Mouse (Mus musculus) embryonic facial prominence, embryonic 14.5 days (tissue): ENCODE measurements around the gene Slc16a9. TPM values are rescaled to one million over a fixed set of nuclear protein-coding genes. Genes with fewer than 3 reads are reported as not detected.

Experiments used
- ATAC-seq: fragments of 200-750 bp; cut with Nextera tagmentation; 2 replicates; pipeline ENCODE4 v1.8.0; 2017; ENCODE audit warnings: low read depth, moderate number of reproducible peaks, moderate TSS enrichment
- DNase-seq: peaks from one replicate; pipeline ENCODE4 v3.0.0-alpha.2; 2015; ENCODE audit warnings: low spot score
- H3K27ac ChIP-seq: fragments of 300-500 bp; sonication (generic); replicated peaks from 2 replicates; pipeline ENCODE4 v1.5.1; 2014; ENCODE audit warnings: low read depth, mild to moderate bottlenecking, low read length, moderate library complexity
- H3K27me3 ChIP-seq: fragments of 300-500 bp; sonication (generic); replicated peaks from 2 replicates; pipeline ENCODE4 v1.6.1; 2014; ENCODE audit warnings: low read length; ENCODE audit not compliant: control insufficient read depth, insufficient read depth
- H3K36me3 ChIP-seq: fragments of 300-500 bp; sonication (generic); 2 replicates; pipeline ENCODE4 v1.6.1; 2014; ENCODE audit warnings: low read length, mixed read lengths; ENCODE audit not compliant: control insufficient read depth, insufficient read depth
- H3K4me1 ChIP-seq: fragments of 300-500 bp; sonication (generic); 2 replicates; pipeline ENCODE4 v1.6.1; 2014; ENCODE audit warnings: antibody characterized with exemption, low read length; ENCODE audit not compliant: control insufficient read depth, insufficient read depth
- H3K4me2 ChIP-seq: fragments of 300-500 bp; sonication (generic); 2 replicates; pipeline ENCODE4 v1.6.1; 2014; ENCODE audit warnings: low read depth, mild to moderate bottlenecking, low read length, moderate library complexity, mixed read lengths
- H3K4me3 ChIP-seq: fragments of 300-500 bp; sonication (generic); 2 replicates; pipeline ENCODE4 v1.5.1; 2014; ENCODE audit warnings: low read depth, mild to moderate bottlenecking, low read length
- H3K9ac ChIP-seq: fragments of 300-500 bp; sonication (generic); 2 replicates; pipeline ENCODE4 v1.6.1; 2014; ENCODE audit warnings: low read depth, mild to moderate bottlenecking, low read length, moderate library complexity, mixed read lengths
- H3K9me3 ChIP-seq: fragments of 300-500 bp; sonication (generic); 2 replicates; pipeline ENCODE4 v1.6.1; 2016; ENCODE audit warnings: low read length; ENCODE audit not compliant: control insufficient read depth
- WGBS: fragments of 180-500 bp; shearing (Covaris S2); extraction: QIAGEN DNeasy Blood & Tissue Kit; methylation state at CpG from one replicate; pipeline ENCODE4 v1.1.7; 2014; 5-methylcytosine and 5-hydroxymethylcytosine counted together
- polyA plus RNA-seq: library from polyadenylated mRNA; unstranded; fragments of >200 nt; fragmentation: Nextera tagmentation; extraction: Ambion mirVana; gene quantifications from 2 replicates; pipeline ENCODE4 v1.2.1, GENCODE M21; 2014

The Slc16a9 gene
- polyA plus RNA-seq, 1 experiment from 2014 or later = 6.2 TPM

GRCm38 (mm10) chr10:70299118-70299517, 54.2 kb downstream of the Slc16a9 start:
- Histone ChIP-seq H3K4me2 (no peak overlapping the region), H3K27me3 (no peaks in the 10 kb centered on the region), H3K9ac (no peak overlapping the region), H3K36me3 (no peaks in the 10 kb centered on the region), H3K9me3 (no peaks in the 10 kb centered on the region), H3K4me1 (no peaks in the 10 kb centered on the region), H3K27ac (no peak overlapping the region), H3K4me3 (no peak overlapping the region)
- no peak for DNase-seq
- no peak for ATAC-seq
- WGBS = 45% methylated on average over 2 of the region's 2 CpGs

GRCm38 (mm10) chr10:70299653-70300052, 54.8 kb downstream of the Slc16a9 start:
- H3K36me3 ChIP-seq = no peaks in the 10 kb centered on the region
- no peak overlapping the region for H3K4me3 ChIP-seq
- DNase-seq (no peak), ATAC-seq (no peak)
- H3K9me3 ChIP-seq = no peaks in the 10 kb centered on the region
- no peaks in the 10 kb centered on the region for H3K27me3 ChIP-seq
- H3K4me1 ChIP-seq = no peaks in the 10 kb centered on the region
- H3K9ac ChIP-seq = no peak overlapping the region
- H3K27ac ChIP-seq = no peak overlapping the region
- 22% methylated on average over 5 of the region's 5 CpGs for WGBS
- no peak overlapping the region for H3K4me2 ChIP-seq

GRCm38 (mm10) chr10:70301190-70301589, 56.3 kb downstream of the Slc16a9 start:
- Histone ChIP-seq H3K9me3 (no peaks in the 10 kb centered on the region), H3K4me1 (no peaks in the 10 kb centered on the region), H3K36me3 (no peaks in the 10 kb centered on the region), H3K4me3 (no peak overlapping the region), H3K9ac (no peak overlapping the region), H3K4me2 (no peak overlapping the region), H3K27me3 (no peaks in the 10 kb centered on the region), H3K27ac (no peak overlapping the region)
- DNase-seq (no peak), ATAC-seq (no peak)
- 41% methylated on average over 2 of the region's 2 CpGs for WGBS

- Histone ChIP-seq H3K9ac (no peak overlapping the region), H3K9me3 (no peaks in the 10 kb centered on the region), H3K27ac (no peak overlapping the region), H3K27me3 (no peaks in the 10 kb centered on the region), H3K4me1 (no peaks in the 10 kb centered on the region), H3K4me2 (no peak overlapping the region), H3K4me3 (no peak overlapping the region), H3K36me3 (no peaks in the 10 kb centered on the region)
- ATAC-seq = no peak
- no peak for DNase-seq
- WGBS = 84% methylated on average over 6 of the region's 6 CpGs
Measured at GRCm38 (mm10) chr10:70303203-70303602, 58.3 kb downstream of the Slc16a9 start.

- WGBS = 72% methylated on average over 5 of the region's 5 CpGs
- Histone ChIP-seq H3K4me2 (no peak overlapping the region), H3K4me3 (no peak overlapping the region), H3K9ac (no peak overlapping the region), H3K36me3 (no peaks in the 10 kb centered on the region), H3K27me3 (no peaks in the 10 kb centered on the region), H3K27ac (no peak overlapping the region), H3K4me1 (no peaks in the 10 kb centered on the region), H3K9me3 (no peaks in the 10 kb centered on the region)
- ATAC-seq (no peak), DNase-seq (no peak)
Measured at GRCm38 (mm10) chr10:70305683-70306082, 60.8 kb downstream of the Slc16a9 start.

- Histone ChIP-seq H3K4me3 (no peak overlapping the region), H3K36me3 (no peaks in the 10 kb centered on the region), H3K27me3 (no peaks in the 10 kb centered on the region), H3K4me1 (no peaks in the 10 kb centered on the region), H3K27ac (no peak overlapping the region), H3K9ac (no peak overlapping the region), H3K9me3 (no peaks in the 10 kb centered on the region), H3K4me2 (no peak overlapping the region)
- 91% methylated on average over 8 of the region's 8 CpGs for WGBS
- ATAC-seq (no peak), DNase-seq (no peak)
Measured at GRCm38 (mm10) chr10:70309416-70309815, 64.5 kb downstream of the Slc16a9 start.

GRCm38 (mm10) chr10:70310646-70311045, 65.7 kb downstream of the Slc16a9 start:
- no peaks in the 10 kb centered on the region for H3K9me3 ChIP-seq
- DNase-seq = no peak
- ATAC-seq = no peak
- H3K4me2 ChIP-seq = no peak overlapping the region
- H3K4me1 ChIP-seq = no peaks in the 10 kb centered on the region
- H3K9ac ChIP-seq = no peak overlapping the region
- 85% methylated on average over 5 of the region's 5 CpGs for WGBS
- H3K36me3 ChIP-seq = no peaks in the 10 kb centered on the region
- H3K27ac ChIP-seq = no peak overlapping the region
- H3K27me3 ChIP-seq = no peaks in the 10 kb centered on the region
- H3K4me3 ChIP-seq = no peak overlapping the region

GRCm38 (mm10) chr10:70315895-70316294, 71.0 kb downstream of the Slc16a9 start:
- WGBS = 92% methylated on average over 6 of the region's 6 CpGs
- Histone ChIP-seq H3K36me3 (no peaks in the 10 kb centered on the region), H3K9ac (no peak overlapping the region), H3K9me3 (no peaks in the 10 kb centered on the region), H3K4me3 (no peak overlapping the region), H3K4me2 (no peak overlapping the region), H3K4me1 (no peaks in the 10 kb centered on the region), H3K27me3 (no peaks in the 10 kb centered on the region), H3K27ac (no peak overlapping the region)
- no peak for ATAC-seq
- DNase-seq = no peak

GRCm38 (mm10) chr10:70316856-70317255, 72.0 kb downstream of the Slc16a9 start:
- no peak overlapping the region for H3K4me3 ChIP-seq
- WGBS = 73% methylated on average over 7 of the region's 7 CpGs
- DNase-seq = no peak

More at GRCm38 (mm10) chr10:70316856-70317255, 72.0 kb downstream of the Slc16a9 start:
- H3K9me3 ChIP-seq = no peaks in the 10 kb centered on the region
- H3K27me3 ChIP-seq = no peaks in the 10 kb centered on the region
- no peaks in the 10 kb centered on the region for H3K36me3 ChIP-seq
- H3K9ac ChIP-seq = no peak overlapping the region
- ATAC-seq = no peak
- no peak overlapping the region for H3K4me2 ChIP-seq
- H3K4me1 ChIP-seq = no peaks in the 10 kb centered on the region
- no peak overlapping the region for H3K27ac ChIP-seq
